Mouse (Mus musculus): ENCODE measurements around the gene Prkca.

DNA sequence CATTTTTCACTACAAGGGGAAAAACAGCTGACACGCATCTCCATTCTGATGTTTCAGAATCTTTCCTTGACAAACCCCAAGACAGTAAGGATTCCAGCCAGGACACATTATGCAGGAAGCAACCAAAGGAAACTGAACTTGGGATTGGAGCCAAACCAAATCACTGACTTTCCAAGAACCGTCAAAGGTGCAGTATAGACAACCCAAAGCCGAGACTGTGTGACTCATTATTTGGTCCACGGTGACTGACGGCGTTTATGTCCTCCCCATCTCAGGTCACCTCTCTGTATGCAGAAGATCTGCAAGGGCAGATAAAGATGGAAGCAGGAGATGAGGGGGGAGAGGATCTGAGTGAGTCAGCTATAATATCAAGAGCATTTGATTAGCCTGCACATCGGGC lies 183.7 kb downstream of the Prkca start:
- no peak for TF ChIP-seq POLR2A (IDR thresholded peaks at IDR 0.05; ENCODE audit: control insufficient read depth in 1 of 2, insufficient read depth in 1 of 2, low read depth in 1 of 2, low read length in 2 of 2, poor library complexity in 1 of 2)
- no peak for TF ChIP-seq CTCF (IDR thresholded peaks at IDR 0.05 in 2 of 3, conservative IDR thresholded peaks at IDR 0.05 in 1 of 3; ENCODE audit: control insufficient read depth in 1 of 3, insufficient read depth in 1 of 3, low read depth in 2 of 3, low read length in 3 of 3, poor library complexity in 1 of 3, severe bottlenecking in 1 of 3)
- TF ChIP-seq EP300 (IDR thresholded peaks at IDR 0.05; ENCODE audit: low read depth in 1 of 2, low read length in 2 of 2) = no peak
- TF ChIP-seq ZNF384 (IDR thresholded peaks at IDR 0.05; ENCODE audit: low read depth, low read length) = no peak
- TF ChIP-seq ZC3H11A (IDR thresholded peaks at IDR 0.05; ENCODE audit: low read depth, low read length) = no peak
- no peak for TF ChIP-seq SMC3 (IDR thresholded peaks at IDR 0.05; ENCODE audit: low read depth, low read length)
- no peak for TF ChIP-seq MEF2A (IDR thresholded peaks at IDR 0.05; ENCODE audit: extremely low read depth, insufficient replicate concordance, low read depth, low read length, poor library complexity, severe bottlenecking)

Data from MEL (cell line).